Mouse (Mus musculus) adrenal gland, postnatal 25 days (tissue): ENCODE results near the gene Nbr1. TPM values are rescaled to one million over a fixed set of nuclear protein-coding genes. Genes with fewer than 3 reads are reported as not detected.
"Not testable (repeated sequence)": the region's sequence is repeated elsewhere in the genome, so short reads cannot be mapped to it uniquely, and the experiment has no call there.

ENCODE experiments used
- DNase-seq: peaks from one replicate; pipeline ENCODE4 v3.0.0; 2021; ENCODE audit warnings: mixed read lengths
- total RNA-seq: library from RNA; stranded (reverse); gene quantifications from 2 replicates; pipeline ENCODE4 v1.2.3, GENCODE M21; 2021

Gene Nbr1
- total RNA-seq, 1 experiment from 2014 or later = 156 TPM

DNA sequence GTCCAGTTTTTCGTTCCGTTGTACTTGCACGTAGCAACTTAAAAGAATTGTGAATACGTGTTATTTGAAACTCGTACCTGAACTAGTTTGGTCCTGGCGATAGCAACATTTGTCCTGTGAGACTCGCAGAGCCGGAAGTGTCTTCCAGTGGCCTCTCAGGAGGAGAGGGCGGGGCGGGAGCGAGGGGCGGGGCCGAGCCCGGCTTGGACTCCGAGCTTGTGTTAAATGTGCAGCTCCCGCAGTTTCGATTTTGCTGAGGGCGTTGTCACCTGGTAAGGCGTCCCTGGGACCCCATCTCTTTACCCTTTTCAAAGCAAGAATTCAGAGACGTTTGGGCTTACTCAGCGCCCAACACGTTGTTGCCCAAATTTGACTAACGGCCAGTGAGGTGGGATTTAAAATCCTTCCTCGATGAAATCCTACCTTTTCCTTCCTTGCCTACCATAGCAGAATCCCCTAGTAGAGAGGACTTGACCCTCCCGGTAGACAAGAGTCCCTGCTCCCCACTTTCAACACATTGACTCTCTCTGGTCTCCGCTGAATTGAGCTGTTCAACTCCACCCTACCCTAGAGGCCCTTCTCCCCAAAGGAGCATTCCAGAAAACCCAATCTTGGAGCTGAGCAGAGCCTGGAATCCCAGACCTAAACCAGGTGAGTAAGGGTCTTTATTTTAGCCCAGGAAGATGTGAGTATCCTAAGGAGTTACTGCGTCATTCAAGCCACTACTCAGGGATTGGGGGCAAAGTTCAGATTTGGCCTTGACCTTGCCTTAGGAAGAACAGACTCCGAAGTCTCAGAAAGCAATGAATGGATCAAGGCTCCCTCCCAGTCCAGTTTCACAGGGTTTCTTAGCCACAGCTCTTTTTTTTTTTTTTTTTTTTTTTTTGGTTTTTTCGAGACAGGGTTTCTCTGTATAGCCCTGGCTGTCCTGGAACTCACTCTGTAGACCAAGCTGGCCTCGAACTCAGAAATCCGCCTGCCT is 30.4 kb downstream of the Nbr1 start, which contains the start of gene Tmem106a:
TSS of gene Tmem106a (plus strand) at position 189 of the 982 bp plus-strand sequence.
- peak; percentile 76 for DNase-seq

DNA sequence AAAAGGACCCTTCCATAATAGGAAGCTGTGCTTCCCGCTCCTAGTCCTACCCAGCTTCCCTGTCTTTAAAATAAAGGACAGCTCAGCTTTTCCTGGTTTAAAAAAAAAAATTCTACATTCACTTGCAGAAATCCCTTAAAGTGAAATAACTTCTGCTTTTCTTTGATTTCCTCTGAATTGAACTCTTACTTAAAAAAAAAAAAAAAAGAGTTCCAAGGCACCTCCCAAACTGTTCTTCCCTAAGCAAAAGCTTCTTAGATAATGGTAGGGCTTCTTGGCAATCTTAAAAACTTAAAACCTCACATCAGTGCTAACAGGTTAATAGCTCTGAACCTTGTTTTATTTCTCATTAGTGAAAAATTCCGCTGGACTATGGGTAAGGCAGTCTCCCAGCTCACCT is 31.3 kb downstream of the Nbr1 start:
- no peak for DNase-seq

DNA sequence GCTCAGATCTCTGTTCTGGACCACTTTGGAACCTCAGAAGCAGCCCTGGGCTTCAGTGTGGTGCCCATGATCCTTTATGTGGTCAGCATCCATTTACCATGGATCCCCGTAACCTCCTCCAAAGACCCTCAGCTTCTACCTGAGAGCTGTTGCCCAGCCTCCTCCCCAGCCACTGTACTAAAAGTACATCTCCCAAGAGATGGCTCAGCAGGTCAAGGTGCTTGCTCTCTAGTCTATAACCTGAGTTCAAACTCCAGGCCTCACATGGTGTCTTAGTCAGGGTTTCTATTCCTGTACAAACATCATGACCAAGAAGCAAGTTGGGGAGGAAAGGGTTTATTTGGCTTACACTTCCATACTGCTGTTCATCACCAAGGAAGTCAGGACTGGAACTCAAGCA is 33.1 kb downstream of the Nbr1 start:
- DNase-seq = not testable (repeated sequence)

DNA sequence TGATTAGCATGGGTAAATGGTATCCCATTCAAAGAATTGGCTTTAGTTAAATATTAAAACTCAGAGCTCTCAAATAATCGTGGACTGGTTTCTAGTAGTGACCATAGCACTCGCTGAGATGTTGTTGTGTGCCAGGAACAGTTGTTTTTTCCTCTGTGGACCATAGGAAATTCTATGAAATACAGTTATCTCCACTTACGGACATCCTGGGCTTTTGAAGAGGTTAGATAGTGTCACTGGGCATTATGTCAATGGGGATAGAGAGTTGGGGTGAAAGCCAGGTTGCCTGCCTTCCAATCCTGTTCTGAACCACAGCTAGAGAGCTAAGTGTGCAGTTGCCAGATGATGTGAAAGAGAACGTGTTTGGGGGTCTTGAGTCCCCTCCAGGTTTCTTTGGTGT is 33.9 kb downstream of the Nbr1 start:
- no peak for DNase-seq

DNA sequence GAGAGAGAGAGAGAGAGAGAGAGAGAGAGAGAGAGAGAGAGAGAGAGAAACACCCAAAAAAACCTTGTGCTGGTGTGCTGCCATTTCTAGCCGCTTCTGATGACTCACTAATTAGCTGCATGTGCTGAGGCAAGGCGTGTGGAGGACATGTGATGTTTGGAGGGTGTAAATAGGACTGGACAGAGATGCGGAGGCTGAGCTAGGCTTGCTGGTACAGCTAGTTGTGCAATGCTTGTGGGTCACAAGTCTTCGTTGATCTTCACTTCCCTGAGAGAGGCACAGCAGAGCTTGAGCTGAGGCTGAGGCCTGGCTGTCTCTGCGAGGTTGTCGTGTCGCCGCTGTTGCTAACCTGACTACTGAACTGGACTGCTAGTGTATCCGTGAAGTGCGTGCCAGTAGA is 35.7 kb downstream of the Nbr1 start:
- DNase-seq = no peak

DNA sequence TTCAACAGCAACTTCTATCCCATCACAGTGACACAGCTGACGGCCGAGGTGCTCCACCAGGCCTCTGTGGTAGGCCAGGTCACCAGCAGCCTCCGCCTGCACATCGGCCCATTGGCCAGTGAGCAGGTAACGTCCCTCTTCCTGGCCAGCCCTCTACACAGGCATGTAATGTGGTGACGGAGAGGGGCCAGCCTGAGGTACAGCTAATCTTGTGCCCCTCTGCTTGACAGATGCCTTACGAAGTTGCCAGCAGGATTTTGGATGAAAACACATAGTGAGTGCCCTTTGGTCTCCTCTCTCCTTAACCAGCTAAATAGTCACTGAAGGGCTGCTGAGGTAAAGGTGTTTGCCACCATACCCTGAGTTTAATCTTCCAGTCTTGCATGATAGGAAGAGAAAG is 36.9 kb downstream of the Nbr1 start:
- no peak for DNase-seq

DNA sequence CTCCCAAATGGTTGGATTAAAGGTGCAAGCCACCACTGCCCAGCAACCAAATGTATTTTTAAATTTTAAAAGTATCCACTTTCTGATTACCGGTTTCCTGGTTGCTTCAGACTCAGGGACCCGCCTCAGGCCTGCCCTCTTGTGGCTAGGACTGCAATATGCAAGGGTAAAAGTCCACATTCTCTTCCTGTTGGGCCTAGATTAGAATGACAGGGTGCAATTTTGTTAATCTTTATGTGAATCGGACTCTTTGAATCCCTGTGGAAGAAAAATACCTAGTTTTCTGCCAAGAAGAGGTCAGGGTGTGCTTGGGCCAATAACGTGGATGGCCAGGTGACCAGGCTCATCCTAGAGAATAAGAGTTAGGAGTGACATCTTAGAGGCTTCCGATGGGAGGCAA is 37.5 kb downstream of the Nbr1 start:
- peak; percentile 56 for DNase-seq

DNA sequence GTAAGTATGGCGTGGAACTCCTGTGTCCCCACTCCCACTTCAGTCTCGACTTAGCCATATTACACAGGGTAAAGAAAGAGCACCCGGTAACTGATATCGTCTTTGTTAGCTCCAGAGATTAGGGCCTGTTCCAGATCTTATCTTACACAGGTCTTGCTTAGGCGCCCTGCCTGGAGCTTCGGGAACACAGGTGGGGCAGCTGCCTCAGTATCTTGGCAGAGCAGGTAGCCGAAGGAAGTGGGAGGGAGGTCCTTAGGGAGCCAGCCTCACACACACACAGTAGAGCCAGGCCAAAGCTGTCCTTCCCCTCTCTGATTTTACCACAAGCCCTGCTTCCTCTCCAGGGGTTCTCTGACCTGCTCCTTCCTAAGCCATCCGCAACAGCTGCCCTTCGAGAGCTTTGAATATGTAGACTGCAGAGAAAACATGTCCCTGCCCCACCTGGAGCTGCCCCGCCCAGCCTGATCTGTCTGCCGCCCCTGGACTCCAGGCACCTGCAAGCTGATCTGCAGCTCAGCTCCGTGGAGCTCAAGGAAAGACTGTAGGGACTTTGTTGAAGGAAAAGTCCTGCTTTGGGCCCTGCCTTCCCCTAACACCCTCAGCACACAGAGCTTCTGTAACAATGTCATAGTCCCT is 38.2 kb downstream of the Nbr1 start:
- no peak for DNase-seq

DNA sequence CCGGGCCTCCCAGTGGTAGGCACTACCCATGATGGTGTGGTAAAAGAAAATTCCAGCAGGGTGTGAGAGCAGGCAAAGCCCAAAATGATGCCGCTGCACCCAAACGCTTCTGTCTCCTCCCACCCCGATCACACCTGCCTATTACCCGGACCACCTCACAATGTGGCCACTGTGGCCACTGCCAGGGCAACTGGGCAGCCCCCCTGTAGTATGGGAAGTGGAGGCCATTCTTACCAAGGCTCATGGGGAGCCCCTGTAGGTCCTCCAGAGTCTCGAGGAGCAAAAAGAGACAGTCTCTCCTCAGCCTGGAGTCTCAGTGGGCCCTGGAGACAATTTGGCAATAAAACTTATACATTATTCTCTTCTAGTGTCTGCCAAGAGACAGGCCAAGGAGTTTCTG is 47.2 kb downstream of the Nbr1 start, which contains the start of gene Gm11634:
TSS of gene Gm11634 (minus strand) at position 101 of the 400 bp plus-strand sequence.
- DNase-seq = no peak

DNA sequence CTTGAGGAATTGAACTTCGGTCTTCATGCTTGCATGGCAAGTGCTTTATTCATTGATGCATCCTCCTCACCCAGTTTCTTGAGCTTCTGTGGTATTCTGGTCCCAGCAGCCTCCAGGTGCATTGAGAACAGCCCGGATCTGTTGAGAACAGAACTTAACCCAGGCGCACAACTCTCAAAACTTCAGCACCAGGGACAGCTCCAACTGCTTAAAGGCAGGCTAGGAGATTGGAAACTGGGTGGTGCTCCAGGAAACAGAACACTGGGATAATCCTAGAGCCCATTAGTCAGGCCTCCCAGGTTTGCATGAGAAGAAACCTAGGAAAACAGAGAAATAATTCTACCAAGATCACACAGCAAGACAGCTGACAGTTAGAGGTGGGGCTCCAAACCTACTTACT is 50.5 kb downstream of the Nbr1 start:
- DNase-seq = peak; percentile 73

DNA sequence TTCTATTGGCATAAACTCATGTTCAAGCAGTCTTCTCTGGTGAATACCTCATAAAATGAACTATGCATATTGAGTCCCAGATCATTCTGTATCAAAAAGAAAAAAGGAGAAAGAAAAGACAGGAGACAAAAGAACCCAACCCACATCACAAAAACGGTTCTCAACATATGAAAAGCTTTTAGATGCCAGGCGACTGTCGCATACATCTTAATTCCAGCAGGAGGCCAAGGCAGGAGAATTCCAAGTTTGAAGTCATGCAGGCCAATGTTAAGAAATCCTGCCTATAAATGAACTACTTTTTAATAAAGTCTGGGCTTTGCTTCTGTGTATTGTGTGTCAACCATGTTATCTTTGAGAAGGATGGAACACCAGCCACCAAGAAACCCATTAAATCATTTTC is 52.2 kb downstream of the Nbr1 start:
- no peak for DNase-seq

DNA sequence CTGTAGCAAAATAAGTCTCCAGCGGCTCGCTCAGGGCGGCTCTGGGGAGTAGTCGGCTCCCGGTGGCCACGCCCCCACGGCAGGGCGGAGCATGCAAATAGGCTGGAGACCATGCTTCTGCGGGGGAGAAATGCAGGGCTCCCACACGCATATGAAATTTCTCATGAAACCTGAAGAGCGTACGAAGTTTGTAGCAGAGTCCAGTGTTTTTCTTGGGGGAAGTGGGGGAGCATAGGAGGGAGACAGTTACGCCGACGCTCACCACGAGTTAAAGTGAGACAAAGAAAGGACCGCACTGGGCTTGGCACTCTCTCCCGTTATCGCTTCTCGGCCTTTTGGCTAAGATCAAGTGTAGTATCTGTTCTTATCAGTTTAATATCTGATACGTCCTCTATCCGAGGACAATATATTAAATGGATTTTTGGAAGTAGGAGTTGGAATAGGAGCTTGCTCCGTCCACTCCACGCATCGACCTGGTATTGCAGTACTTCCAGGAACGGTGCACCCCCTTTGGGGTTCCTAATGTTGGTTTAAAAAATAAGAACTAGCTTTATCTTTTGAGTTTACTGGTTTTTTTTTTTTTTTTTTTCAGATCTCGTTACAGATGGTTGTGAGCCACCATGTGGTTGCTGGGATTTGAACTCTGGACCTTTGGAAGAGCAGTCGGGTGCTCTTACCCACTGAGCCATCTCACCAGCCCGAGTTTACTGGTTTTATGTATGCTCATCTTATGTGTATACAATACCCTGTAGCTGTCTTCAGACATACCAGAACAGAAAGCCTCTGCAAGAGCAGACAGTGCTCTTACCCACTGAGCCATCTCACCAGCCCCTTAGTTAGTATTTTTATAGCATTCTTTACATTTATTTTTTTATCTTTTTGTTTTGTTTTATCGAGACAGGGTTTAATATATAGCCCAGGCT is 52.8 kb downstream of the Nbr1 start:
- peak; percentile 83 for DNase-seq

DNA sequence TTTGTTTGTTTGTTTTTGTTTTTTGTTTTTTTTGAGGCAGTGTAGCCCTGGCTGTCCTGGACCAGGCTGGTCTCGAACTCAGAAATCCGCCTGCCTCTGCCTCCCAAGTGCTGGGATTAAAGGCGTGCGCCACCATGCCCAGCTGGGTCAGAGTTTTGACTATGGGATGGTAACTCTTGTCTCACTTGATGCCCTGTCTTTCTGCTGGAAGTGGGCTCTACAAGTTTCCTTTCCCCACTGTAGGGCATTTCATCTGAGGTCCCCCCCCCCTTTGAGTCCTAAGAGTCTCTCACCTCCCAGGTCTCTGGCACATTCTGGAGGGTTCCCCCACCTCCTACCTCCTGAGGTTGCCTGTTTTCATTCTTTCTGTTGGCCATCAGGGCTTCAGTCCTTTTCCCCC is 55.2 kb downstream of the Nbr1 start:
- DNase-seq = not testable (repeated sequence)

DNA sequence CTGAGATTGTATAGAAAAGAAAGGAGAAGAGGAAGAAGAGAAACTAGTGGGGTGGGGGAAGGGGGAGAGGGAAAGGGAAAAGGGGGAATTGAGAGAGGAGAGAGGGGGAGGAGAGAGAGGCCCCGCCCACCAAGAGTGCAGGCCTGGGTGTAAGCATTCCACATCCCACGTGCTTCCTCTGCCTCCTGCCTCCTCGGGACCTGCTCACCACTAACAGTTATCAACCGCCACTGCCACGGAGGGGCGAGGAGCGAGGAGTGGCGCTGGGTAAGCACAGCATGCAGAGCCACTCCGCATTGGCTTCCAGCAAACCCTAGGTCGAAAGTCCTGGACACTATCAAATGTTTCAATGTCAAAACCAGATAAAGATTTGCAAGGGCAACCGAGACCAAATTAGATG is 58.5 kb downstream of the Nbr1 start:
- no peak for DNase-seq

DNA sequence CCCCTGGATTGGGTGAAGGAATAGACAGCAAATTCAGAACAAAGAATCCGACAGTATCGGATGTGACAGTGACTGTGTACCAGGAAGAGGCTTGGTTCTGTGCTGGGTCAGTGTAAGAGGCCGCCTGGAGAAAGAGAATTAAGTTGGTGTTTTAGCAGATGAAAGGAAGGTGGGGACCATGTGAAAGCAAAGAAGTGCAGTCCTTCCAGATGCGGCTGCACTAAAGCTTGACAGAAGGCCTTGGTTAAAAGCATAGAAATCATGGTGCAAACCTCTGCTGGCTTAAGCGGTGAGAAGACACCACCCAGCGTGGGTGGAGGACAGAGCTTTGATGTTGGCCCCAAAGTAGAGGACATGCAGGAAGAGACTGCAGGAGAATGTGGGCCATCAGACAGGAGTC is 61.6 kb downstream of the Nbr1 start:
- DNase-seq = no peak

DNA sequence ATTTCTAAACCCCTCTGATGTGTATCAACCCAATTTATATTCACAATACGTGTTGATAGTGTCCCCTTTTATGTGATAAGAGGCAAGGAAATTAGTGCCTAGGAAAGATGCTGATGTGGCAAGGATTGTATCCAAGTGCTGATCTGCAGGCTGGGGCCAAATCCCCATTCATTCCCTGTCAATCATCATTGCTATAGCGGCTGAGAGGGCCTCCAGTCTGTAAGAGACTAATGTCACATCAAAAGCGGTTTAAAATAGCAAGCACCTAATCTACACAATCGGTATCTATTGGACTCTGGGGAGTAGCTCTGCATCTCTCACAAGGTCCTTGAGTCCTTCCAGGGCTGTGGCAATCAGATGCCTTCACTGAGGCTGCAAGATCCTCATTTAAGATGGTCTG is 62.2 kb downstream of the Nbr1 start:
- DNase-seq = no peak

DNA sequence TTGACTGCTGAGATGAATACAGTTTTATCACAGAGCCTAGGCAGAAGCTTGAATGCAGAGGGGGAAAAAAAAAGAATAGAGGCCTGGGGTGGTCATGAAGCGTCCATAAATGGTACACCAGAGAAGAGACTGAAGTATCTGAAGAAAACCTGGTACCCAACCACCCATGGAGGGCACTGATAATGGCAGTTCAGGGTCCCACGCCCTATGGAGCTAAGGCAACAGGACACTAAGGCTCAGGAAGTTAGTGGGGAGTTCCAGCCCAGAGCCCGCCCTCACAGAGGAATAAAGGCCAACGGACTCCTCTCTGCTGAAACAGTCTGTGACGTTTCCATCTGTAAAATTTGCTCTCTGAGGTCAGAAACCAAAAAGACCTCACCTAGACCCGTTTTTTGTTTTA is 63.4 kb downstream of the Nbr1 start:
- DNase-seq = no peak

DNA sequence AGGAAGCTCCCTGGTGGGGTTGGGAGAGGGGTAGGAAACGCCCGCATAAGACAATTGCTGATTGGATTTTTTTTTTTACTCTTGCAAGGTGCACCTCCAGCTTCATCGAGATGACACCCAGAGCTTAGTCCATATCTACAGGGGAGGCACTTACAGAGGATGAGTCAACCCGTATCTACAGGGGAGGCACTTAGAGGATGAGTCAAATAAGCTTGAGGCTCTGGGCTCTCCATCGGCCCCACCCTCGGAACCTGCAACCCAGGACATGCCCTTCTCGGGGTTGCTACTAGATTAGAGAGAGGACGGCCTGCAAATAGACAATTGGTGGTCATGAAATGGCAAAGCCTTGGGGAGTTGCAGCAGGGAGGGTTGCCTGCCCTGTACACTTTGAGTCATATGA is 64.2 kb downstream of the Nbr1 start:
- no peak for DNase-seq

DNA sequence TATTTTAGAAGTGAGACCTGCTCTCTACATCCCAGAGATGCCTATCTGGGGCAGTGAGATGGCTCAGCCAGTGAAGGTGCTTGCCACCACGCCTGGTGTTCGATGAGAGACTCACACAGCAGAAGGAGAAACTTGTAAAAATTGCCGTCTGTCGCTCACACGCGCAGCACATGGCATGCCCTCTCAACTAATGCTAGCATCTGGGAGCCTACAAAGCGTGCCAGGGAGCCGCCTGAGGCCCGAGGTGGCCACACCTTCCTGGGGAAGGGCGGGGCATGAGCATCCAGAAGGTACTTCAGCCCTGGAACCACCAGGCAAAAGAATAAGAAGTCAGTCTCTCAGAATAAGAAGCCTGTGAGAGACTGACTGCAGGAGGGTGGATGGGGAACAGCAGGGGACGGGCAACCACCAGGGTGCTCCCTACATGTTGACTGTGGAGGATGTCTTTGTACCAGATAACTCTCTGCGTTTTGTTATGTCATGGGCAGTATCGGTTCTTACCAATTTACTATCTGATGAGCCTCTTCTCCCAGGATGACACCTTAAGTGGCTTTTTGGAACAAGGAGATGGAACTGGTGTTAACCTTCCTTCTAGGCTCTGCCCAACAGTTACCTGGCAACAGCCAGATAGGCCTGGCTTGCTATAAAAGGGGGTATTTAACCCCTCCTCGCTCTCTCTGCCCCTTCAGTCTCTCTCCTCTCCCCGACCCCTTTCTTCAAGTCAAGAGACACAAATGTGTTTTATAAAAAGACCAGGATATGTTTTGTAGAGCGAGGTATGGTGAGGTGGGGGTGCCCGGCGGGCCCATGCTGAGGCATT is 65.2 kb downstream of the Nbr1 start:
- no peak for DNase-seq

DNA sequence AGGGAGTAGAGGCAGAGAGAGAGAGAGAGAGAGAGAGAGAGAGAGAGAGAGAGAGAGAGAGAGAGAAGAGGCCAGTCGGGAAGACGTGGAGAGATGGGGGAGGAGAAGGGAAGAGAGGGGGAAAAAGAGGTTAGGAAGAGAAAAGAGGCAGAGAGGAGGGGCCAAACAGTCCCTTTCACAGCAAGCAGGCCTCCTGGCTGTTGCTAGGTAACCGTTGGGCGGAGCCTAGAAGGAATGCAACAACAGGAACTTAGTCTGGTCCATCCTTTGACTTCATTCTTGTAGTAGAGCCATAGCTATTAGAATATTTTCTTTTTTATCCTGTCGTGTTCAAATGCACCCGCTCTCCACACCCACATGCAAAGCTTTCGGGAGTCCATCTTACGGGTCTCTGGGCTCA is 65.9 kb downstream of the Nbr1 start:
- peak; percentile 35 for DNase-seq

DNA sequence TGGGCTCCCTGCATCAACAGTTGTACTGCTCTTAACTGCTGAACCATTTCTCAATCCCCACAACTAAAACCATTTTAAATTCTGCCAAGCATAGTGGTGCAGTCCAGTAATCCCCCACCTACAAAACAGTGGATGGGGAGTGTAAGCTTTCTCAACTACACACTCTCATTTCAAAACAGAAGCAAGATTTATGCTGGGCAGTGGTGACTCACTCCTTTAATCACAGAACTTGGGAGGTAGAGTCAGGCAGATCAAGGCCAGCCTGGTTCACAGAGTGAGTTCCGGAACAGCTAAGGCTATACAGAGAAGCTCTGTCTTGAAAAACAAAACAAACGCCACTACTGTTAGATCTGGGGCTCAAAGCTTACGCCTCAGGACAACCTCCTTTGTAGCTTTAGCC is 66.6 kb downstream of the Nbr1 start:
- DNase-seq = no peak
